Comparison of ENCODE assay signal across 23 mouse cellular contexts in the genomic region with DNA sequence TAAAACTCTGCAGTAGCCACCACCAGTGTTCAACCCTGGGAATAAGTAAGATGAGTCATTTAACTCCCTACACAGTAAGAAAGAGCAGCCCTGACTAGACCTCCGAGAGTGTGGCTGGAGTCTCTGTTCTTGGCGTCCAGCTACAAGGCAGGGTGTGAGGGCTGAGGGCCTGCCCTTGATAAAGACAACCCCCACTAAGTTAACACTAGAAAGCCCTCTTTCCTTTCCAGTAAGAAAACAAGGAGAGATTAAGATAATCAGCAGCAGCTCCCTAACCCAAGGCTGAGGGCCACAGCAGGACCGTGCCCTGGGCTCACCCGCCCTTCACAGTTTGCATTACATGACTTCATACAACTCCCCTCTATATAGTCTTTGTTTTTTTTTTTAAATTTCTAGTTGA.
DNase-seq lines count a peak whose midpoint lies in the region; ATAC-seq and TF ChIP-seq lines count a peak whose summit lies in the region.
"Had no signal": no experiment of that assay in that cellular context is flagged by ENCODE, and none has a peak within 500 bp of the region (broad histone marks: within the 10 kb centered on the region; RNA-seq: fewer than 3 reads in every experiment).

No protein-coding gene starts in this region.

- TF ChIP-seq EP300 in lung, postnatal 0 days (IDR thresholded peaks at IDR 0.05): no peak

- H3K27me3 ChIP-seq in intestine, embryonic 15.5 days (replicated peaks): no peaks in the 10 kb centered on the region
- no peaks in the 10 kb centered on the region for H3K27me3 ChIP-seq in intestine, postnatal 0 days (replicated peaks; ENCODE audit: control insufficient read depth, insufficient read depth, low read length)
- H3K27me3 ChIP-seq in lung, postnatal 0 days (replicated peaks; ENCODE audit: insufficient read depth, low read length): no peaks in the 10 kb centered on the region
- H3K27me3 ChIP-seq in stomach, embryonic 14.5 days (ENCODE audit: control insufficient read depth, insufficient read depth, low read length): no peaks in the 10 kb centered on the region
- H3K27me3 ChIP-seq: limb, embryonic 15.5 days had no signal

- H3K36me3 ChIP-seq in intestine, embryonic 15.5 days: peaks cover 16% of the 10 kb centered on the region
- peaks cover 56% of the 10 kb centered on the region for H3K36me3 ChIP-seq in intestine, postnatal 0 days (ENCODE audit: control insufficient read depth, insufficient read depth)
- H3K36me3 ChIP-seq in lung, postnatal 0 days (ENCODE audit: insufficient read depth, low read length): peaks cover 22% of the 10 kb centered on the region; the same call in 1 of the 2 replicates
- peaks cover 41% of the 10 kb centered on the region for H3K36me3 ChIP-seq in stomach, embryonic 14.5 days (ENCODE audit: control insufficient read depth, insufficient read depth, low read length)

- WGBS in intestine, embryonic 15.5 days: 68% methylated on average over 4 of the region's 4 CpGs
- WGBS in intestine, postnatal 0 days: 65% methylated on average over 4 of the region's 4 CpGs
- 49% methylated on average over 4 of the region's 4 CpGs for WGBS in lung, postnatal 0 days
- WGBS in stomach, embryonic 14.5 days: 60% methylated on average over 4 of the region's 4 CpGs

- no peak overlapping the region for H3K9ac ChIP-seq in intestine, embryonic 15.5 days
- H3K9ac ChIP-seq in intestine, postnatal 0 days (ENCODE audit: low read depth, low read length): no peak overlapping the region
- H3K9ac ChIP-seq in lung, postnatal 0 days (replicated peaks; ENCODE audit: low read depth): no peak overlapping the region
- no peak overlapping the region for H3K9ac ChIP-seq in stomach, embryonic 14.5 days (replicated peaks; ENCODE audit: low read depth, low read length)
- H3K9ac ChIP-seq: hindbrain, embryonic 14.5 days; limb, embryonic 15.5 days had no signal

- H3K4me2 ChIP-seq in intestine, embryonic 15.5 days (replicated peaks): no peak overlapping the region
- no peak overlapping the region for H3K4me2 ChIP-seq in intestine, postnatal 0 days (replicated peaks; ENCODE audit: low read depth)
- no peak overlapping the region for H3K4me2 ChIP-seq in lung, postnatal 0 days (replicated peaks; ENCODE audit: low read depth, low read length)
- no peak overlapping the region for H3K4me2 ChIP-seq in stomach, embryonic 14.5 days (replicated peaks; ENCODE audit: low read depth, low read length)
- H3K4me2 ChIP-seq: hindbrain, embryonic 14.5 days; limb, embryonic 15.5 days had no signal

- 0 out of 2 replicates have a peak, but pooled peaks cover 2% of the 10 kb centered on the region for H3K4me1 ChIP-seq in intestine, embryonic 15.5 days (replicated peaks)
- H3K4me1 ChIP-seq in intestine, postnatal 0 days (replicated peaks; ENCODE audit: control insufficient read depth, insufficient read depth, low read length): no peaks in the 10 kb centered on the region
- no peaks in the 10 kb centered on the region for H3K4me1 ChIP-seq in lung, postnatal 0 days (ENCODE audit: insufficient read depth, low read depth, low read length)
- H3K4me1 ChIP-seq in stomach, embryonic 14.5 days (ENCODE audit: control insufficient read depth, insufficient read depth, low read length): no peaks in the 10 kb centered on the region
- H3K4me1 ChIP-seq: embryonic facial prominence, embryonic 10.5 days; limb, embryonic 15.5 days had no signal

- peak; percentile 56; the same call in 1 of the 2 replicates for ATAC-seq in intestine, embryonic 15.5 days
- ATAC-seq in intestine, postnatal 0 days: no peak
- peak; percentile 80 for ATAC-seq in lung, postnatal 0 days
- ATAC-seq in megakaryocyte progenitor cell, adult 5-6 weeks (replicated peaks; ENCODE audit: poor library complexity): peak; percentile 37
- peak; percentile 83 for ATAC-seq in stomach, embryonic 14.5 days (ENCODE audit: insufficient number of reproducible peaks, insufficient read depth, low FRiP score, low read depth)
- ATAC-seq: forebrain, embryonic 16.5 days; inflammation-experienced regulatory T-cells, adult 6 months had no signal

- no peaks in the 10 kb centered on the region for H3K9me3 ChIP-seq in intestine, embryonic 15.5 days
- no peaks in the 10 kb centered on the region for H3K9me3 ChIP-seq in intestine, postnatal 0 days (ENCODE audit: control insufficient read depth)
- H3K9me3 ChIP-seq in lung, postnatal 0 days (ENCODE audit: low read length): no peaks in the 10 kb centered on the region
- H3K9me3 ChIP-seq in stomach, embryonic 14.5 days (ENCODE audit: control insufficient read depth, low read depth, low read length): no peaks in the 10 kb centered on the region
- H3K9me3 ChIP-seq: embryonic facial prominence, embryonic 10.5 days; limb, embryonic 15.5 days had no signal

- H3K27ac ChIP-seq in intestine, embryonic 15.5 days: no peak overlapping the region
- H3K27ac ChIP-seq in intestine, postnatal 0 days (ENCODE audit: low read depth, low read length): no peak overlapping the region
- H3K27ac ChIP-seq in lung, postnatal 0 days (ENCODE audit: low read length): no peak overlapping the region
- peak overlapping the region; percentile 66; the same call in 1 of the 2 replicates for H3K27ac ChIP-seq in stomach, embryonic 14.5 days (ENCODE audit: low read length)
- H3K27ac ChIP-seq: embryonic facial prominence, embryonic 10.5 days; hindbrain, embryonic 14.5 days; limb, embryonic 15.5 days had no signal

- no peak for TF ChIP-seq CTCF in intestine, postnatal 0 days (IDR thresholded peaks at IDR 0.05; ENCODE audit: low read depth)
- no peak for TF ChIP-seq CTCF in lung, postnatal 0 days (IDR thresholded peaks at IDR 0.05)

- DNase-seq in lung, postnatal 0 days (ENCODE audit: low spot score): peak; percentile 42
- DNase-seq in lung, postnatal 36 days: no peak
- DNase-seq in cerebellum, postnatal 10 days: no peak
- DNase-seq: adrenal gland, adult 2 months; cerebellum, adult 11 months; cerebellum, adult 9-11 months; gastrocnemius, postnatal 25 days; heart, postnatal 36 days; kidney, adult 8-10 months; kidney, postnatal 14 days; left cerebral cortex, postnatal 4 days; lung, postnatal 10 days; right cerebral cortex, postnatal 14 days; spleen, adult 18-20 months had no signal

- H3K4me3 ChIP-seq in intestine, embryonic 15.5 days (replicated peaks): no peak overlapping the region
- no peak overlapping the region for H3K4me3 ChIP-seq in intestine, postnatal 0 days (ENCODE audit: low read depth, low read length)
- H3K4me3 ChIP-seq in lung, postnatal 0 days (ENCODE audit: low read depth, low read length): no peak overlapping the region
- no peak overlapping the region for H3K4me3 ChIP-seq in stomach, embryonic 14.5 days (ENCODE audit: low read depth, low read length)
- H3K4me3 ChIP-seq: embryonic facial prominence, embryonic 10.5 days; limb, embryonic 15.5 days had no signal
